Mouse (Mus musculus) urinary bladder, adult 18-20 months (tissue): ENCODE results near the gene Snai1.

Source experiments
- DNase-seq, 2 experiments: peaks; one replicate each; pipeline ENCODE4 v3.0.0; 2022; ENCODE audit warnings: low spot score in 2 of 2, mixed read lengths in 2 of 2

Gene Snai1

GRCm38 (mm10) chr2:167537476-167538297 lies at the start of gene Snai1:
Gene Snai1 (plus strand): TSS chr2:167538195.
- DNase-seq, result peak; percentile 75 to 89

GRCm38 (mm10) chr2:167490813-167491525 lies 47.0 kb upstream of the Snai1 start:
- DNase-seq, result no peak

GRCm38 (mm10) chr2:167491757-167492708 lies 46.0 kb upstream of the Snai1 start, which contains the start of gene Rnf114:
Gene Rnf114 (plus strand): TSS chr2:167492645.
- DNase-seq, result no peak

GRCm38 (mm10) chr2:167492713-167493636 lies 45.0 kb upstream of the Snai1 start, which contains the start of gene Spata2:
Gene Spata2 (minus strand): TSS chr2:167492887.
- DNase-seq, result peak; percentile 90 to 94

GRCm38 (mm10) chr2:167496437-167496836 lies 41.6 kb upstream of the Snai1 start:
- DNase-seq, result no peak

GRCm38 (mm10) chr2:167497272-167497671 lies 40.7 kb upstream of the Snai1 start:
- no peak for DNase-seq

- DNase-seq, result no peak
Measured at GRCm38 (mm10) chr2:167502554-167503252, 35.3 kb upstream of the Snai1 start.

- DNase-seq, result peak; percentile 76 to 85
Measured at GRCm38 (mm10) chr2:167503253-167503895, 34.6 kb upstream of the Snai1 start.

GRCm38 (mm10) chr2:167503896-167504349 lies 34.1 kb upstream of the Snai1 start:
- peak in 1 of 2 experiments; percentile 63 for DNase-seq

- DNase-seq, result no peak
Measured at GRCm38 (mm10) chr2:167505127-167505526, 32.9 kb upstream of the Snai1 start.

GRCm38 (mm10) chr2:167506546-167507260 lies 31.3 kb upstream of the Snai1 start:
- DNase-seq, result no peak

GRCm38 (mm10) chr2:167507719-167508385 lies 30.1 kb upstream of the Snai1 start:
- no peak for DNase-seq

GRCm38 (mm10) chr2:167508569-167508968 lies 29.4 kb upstream of the Snai1 start:
- no peak for DNase-seq

GRCm38 (mm10) chr2:167510485-167510884 lies 27.5 kb upstream of the Snai1 start:
- DNase-seq, result no peak

- no peak for DNase-seq
Measured at GRCm38 (mm10) chr2:167512365-167512764, 25.6 kb upstream of the Snai1 start.

- no peak for DNase-seq
Measured at GRCm38 (mm10) chr2:167512970-167513369, 25.0 kb upstream of the Snai1 start.

- no peak for DNase-seq
Measured at GRCm38 (mm10) chr2:167514641-167515040, 23.4 kb upstream of the Snai1 start.

- DNase-seq, result no peak
Measured at GRCm38 (mm10) chr2:167515688-167516087, 22.3 kb upstream of the Snai1 start.
